Mouse (Mus musculus) CD8-positive naive resting alpha-beta T cell, adult 57 days (primary cell): ENCODE measurements around the gene Scgb2b26. TPM values are rescaled to one million over a fixed set of nuclear protein-coding genes. Genes with fewer than 3 reads are reported as not detected.

ENCODE experiments used
- total RNA-seq: library from RNA; stranded (reverse); gene quantifications from one replicate; pipeline ENCODE4 v1.2.4, GENCODE M21; 2023

Scgb2b26 gene
- total RNA-seq = not detected

DNA sequence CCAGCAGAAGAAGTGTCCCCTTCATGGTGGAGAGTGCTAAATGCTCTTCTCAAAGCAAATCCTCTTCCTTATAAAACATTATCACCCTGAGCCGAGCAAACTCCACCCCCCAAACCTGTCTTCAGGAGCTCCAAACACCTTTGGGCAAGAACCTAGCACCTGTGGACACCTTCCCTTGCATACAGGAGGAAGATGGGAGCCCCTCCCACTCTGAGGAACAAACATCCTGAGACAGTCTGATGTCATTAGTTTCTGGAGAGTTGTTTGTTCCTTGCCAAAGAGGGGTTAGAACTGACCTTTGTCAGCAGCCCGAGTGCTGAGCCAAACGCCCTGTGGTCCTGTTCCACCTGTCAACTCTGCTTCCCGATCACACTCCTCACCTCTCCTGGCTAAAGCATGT, at the start of gene Scgb2b26:
TSS of gene Scgb2b26 (minus strand) at position 101 of the 400 bp plus-strand sequence.

Other genes starting within 250 kb of the Scgb2b26 start
- not detected for gene Scgb2b24, start 205.7 kb downstream of the Scgb2b26 start, total RNA-seq
- not detected for gene Scgb1b24, start 201.2 kb downstream of the Scgb2b26 start, total RNA-seq
- gene Scgb2b27, start 68.9 kb upstream of the Scgb2b26 start, total RNA-seq = not detected
- gene Scgb1b27, start 76.4 kb upstream of the Scgb2b26 start, total RNA-seq = not detected
- gene Scgb1b30, start 150.4 kb upstream of the Scgb2b26 start, total RNA-seq = not detected
- not detected for gene Wtip, start 188.2 kb upstream of the Scgb2b26 start, total RNA-seq
- 73.3 TPM for gene Uba2, start 224.6 kb upstream of the Scgb2b26 start, total RNA-seq